Mouse (Mus musculus): ENCODE measurements around the gene Gm4756. TPM values are rescaled to one million over a fixed set of nuclear protein-coding genes. Genes with fewer than 3 reads are reported as not detected.

The Gm4756 gene
- polyA plus RNA-seq (2012), result not detected in 2 replicates

DNA sequence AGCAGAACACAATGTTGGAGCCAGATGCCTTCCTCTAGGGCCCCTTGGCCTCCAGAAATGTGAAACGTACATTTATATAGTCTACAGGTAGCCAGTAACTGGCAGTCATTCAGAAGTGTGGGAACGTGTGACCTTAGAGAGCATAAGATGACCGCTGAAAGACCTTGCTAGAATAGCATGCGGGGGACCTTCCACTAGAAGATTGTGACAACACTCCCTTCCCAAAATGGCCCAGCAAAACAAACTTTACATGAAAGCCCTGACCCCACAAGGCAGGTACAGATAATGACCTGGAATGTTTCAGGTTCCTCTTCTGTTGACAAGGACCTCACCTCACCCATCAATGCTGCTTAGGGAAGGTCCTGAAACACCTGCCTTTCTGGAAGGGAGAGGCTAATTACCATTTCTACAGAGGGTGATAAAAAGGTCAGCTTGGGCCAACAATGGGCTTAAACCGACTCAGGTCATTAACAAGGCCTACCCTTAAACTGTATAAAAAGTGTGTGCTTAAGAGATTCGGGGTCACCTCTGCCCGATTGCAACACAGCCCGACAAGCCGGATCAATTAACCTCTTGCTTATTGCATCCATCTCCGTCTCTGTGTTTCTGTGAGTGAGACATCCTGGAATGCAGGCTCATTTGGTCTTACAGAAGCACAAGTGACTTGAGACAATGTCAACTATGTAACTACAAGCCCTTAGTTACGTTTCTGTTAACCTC, at the start of gene Gm4756:
TSS of gene Gm4756 (minus strand) at position 51 of the 720 bp plus-strand sequence.

DNA sequence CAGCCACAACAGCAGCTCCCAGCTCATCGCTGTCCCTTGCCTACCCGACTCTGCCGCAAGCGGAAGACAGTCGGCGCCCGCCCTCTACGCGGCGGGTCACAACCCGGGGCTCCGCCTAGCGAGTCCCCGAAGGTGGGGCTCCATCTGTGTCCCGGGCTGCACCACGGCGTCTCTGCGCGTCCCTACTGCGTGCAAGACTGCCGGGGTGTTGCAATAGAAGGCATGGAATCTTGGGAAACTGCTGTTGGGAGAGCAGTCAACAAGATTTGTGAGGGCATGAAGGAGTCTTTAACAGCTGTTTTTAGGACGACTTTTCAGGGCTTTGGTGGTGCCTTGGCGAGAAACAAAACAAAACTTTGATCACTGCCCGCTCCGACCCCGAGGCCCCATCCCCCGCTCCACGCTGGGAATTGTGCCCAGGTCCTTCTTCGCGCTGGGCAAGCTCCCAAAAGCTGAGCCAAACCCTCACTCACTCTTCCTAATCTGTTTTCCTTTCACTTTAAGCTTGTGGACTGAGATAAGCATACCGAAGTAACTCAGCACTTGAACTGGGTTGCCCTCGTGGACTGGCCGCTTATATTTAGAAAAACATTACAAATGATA, 15.4 kb upstream of the Gm4756 start, which contains the start of gene Dhrs7:
TSS of gene Dhrs7 (minus strand) at position 175 of the 603 bp plus-strand sequence.

DNA sequence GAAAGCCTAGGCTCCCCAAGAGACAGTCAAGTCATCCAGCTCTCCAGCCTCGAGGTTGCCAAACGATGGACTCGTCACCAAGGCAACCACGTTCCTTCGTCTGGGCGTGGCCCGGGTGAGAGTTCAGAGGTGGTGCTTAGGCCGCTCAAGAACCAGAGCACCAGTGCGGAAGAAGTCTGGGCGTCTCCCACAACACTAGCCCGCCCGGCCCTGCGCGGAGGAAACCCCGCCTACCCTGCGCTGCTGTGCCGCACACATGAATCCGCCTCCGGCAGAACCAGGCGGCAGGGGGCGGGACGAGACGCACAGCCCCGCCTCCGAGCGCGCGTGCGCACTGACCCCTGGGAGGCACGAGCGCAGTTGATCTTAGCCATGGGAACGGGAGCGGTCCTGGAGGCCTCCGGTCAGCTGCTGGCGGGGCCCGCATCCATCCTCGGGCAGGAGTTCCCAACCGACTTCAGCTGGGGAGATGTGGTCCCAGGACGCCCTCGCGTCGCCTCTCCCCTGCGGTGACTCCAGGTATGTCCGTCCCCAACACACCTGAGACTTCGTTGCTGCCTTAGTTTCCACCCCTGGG, 113.4 kb downstream of the Gm4756 start, which contains the start of gene Pcnx4:
TSS of gene Pcnx4 (plus strand) at position 363 of the 577 bp plus-strand sequence.

Other genes starting within 250 kb of the Gm4756 start
- gene Rtn1, start 240.6 kb downstream of the Gm4756 start, polyA plus RNA-seq (2012), result 0.29 and 0.53 TPM in 2 replicates
- 0.11 TPM in 1 of 2 replicates, not detected in the other for gene Lrrc9, start 207.8 kb downstream of the Gm4756 start, polyA plus RNA-seq (2012)
- gene Pcnx4, start 113.3 kb downstream of the Gm4756 start, polyA plus RNA-seq (2012), result 0.64 and 0.86 TPM in 2 replicates
- 16.6 and 18.2 TPM in 2 replicates for gene Dhrs7, start 15.2 kb upstream of the Gm4756 start, polyA plus RNA-seq (2012)
- 13.3 and 19.1 TPM in 2 replicates for gene Ppm1a, start 107.8 kb upstream of the Gm4756 start, polyA plus RNA-seq (2012)

All from megakaryocyte-erythroid progenitor cell, adult 5 weeks (primary cell).